Mouse (Mus musculus) kidney, adult 2 months (tissue): ENCODE results near the gene Arid4a. TPM values are rescaled to one million over a fixed set of nuclear protein-coding genes. Genes with fewer than 3 reads are reported as not detected.

Experiments
- DNase-seq: peaks from one replicate; pipeline ENCODE4 v3.0.0; 2021
- H3K27ac ChIP-seq: fragments of 200-500 bp; 2 replicates; pipeline ENCODE4 v1.5.1; 2012; ENCODE audit warnings: low read depth, low read length, control low read depth, inconsistent platforms; ENCODE audit not compliant: insufficient read depth
- H3K27me3 ChIP-seq: fragments of 200-500 bp; replicated peaks from 2 replicates; pipeline ENCODE4 v1.6.1; 2012; ENCODE audit warnings: mild to moderate bottlenecking, moderate library complexity, low read length, inconsistent platforms; ENCODE audit not compliant: control insufficient read depth, insufficient read depth
- H3K36me3 ChIP-seq: fragments of 200-500 bp; 2 replicates; pipeline ENCODE4 v1.6.1; 2012; ENCODE audit warnings: mild to moderate bottlenecking, moderate library complexity, low read length, inconsistent platforms; ENCODE audit not compliant: control insufficient read depth, insufficient read depth
- H3K4me1 ChIP-seq: fragments of 200-500 bp; 2 replicates; pipeline ENCODE4 v1.6.1; 2011; ENCODE audit warnings: low read length; ENCODE audit not compliant: control insufficient read depth, insufficient read depth
- H3K4me3 ChIP-seq: fragments of 200-500 bp; 2 replicates; pipeline ENCODE4 v1.5.1; 2011; ENCODE audit warnings: mild to moderate bottlenecking, low read depth, low read length, control low read depth; ENCODE audit not compliant: insufficient read depth
- CTCF ChIP-seq: fragments of 200-500 bp; conservative IDR thresholded peaks from 2 replicates; pipeline ENCODE4 v1.5.1; 2011; ENCODE audit warnings: low read depth, mild to moderate bottlenecking, control low read depth, low read length, moderate library complexity, mixed read lengths; ENCODE audit not compliant: insufficient read depth, insufficient read length
- POLR2A ChIP-seq: fragments of 200-500 bp; IDR thresholded peaks from one replicate; pipeline ENCODE4 v1.6.1; 2011; ENCODE audit warnings: low read depth, low read length, control low read depth
- WGBS: fragments of 180-500 bp; shearing (Covaris S2); methylation state at CpG from one replicate; pipeline ENCODE4 v1.1.7; 2018; 5-methylcytosine and 5-hydroxymethylcytosine counted together
- polyA plus RNA-seq: library from polyadenylated mRNA; depleted of rRNA; stranded (reverse); fragments of >200 nt; gene quantifications from 2 replicates; pipeline ENCODE4 v1.2.3, GENCODE M21; 2012

The Arid4a gene
- polyA plus RNA-seq, 1 experiment: 3.6 TPM

DNA sequence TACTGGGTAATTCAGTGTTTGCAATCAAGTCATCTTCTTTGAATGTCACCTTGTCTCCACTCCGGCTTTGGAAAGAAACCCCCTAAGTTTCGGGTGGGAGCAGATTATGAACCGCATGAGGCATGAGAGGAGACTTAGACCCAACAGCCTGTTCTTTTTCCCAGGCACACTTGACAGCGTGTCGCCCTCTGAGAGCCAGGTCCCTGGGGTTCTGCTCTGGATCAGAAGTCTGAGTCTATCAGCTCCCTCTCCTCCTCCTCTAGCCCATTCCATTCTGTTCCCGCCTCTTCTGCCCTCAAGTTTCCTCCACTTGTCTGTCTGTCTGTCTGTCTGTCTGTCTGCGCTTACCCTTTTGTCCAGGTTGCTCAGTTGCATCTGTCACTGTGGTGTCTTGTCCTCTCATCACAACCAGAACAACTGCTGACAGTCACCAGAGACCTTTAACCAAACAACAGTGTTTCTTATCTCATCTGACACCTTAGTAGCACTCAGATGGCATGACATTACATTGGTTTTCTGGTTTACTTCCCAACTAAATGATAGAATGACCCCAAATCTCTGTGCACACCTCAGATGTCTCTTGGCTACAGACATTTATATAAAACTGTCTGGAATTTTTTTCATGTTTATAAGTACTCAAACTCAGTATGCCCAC is 36.7 kb downstream of the Arid4a start:
- TF ChIP-seq POLR2A (no peak), CTCF (no peak)
- Histone ChIP-seq H3K27me3 (no peaks in the 10 kb centered on the region), H3K36me3 (no peaks in the 10 kb centered on the region), H3K27ac (no peak overlapping the region), H3K4me3 (no peak overlapping the region), H3K4me1 (peaks cover 15% of the 10 kb centered on the region)
- no peak for DNase-seq
- WGBS: 79% methylated on average over 7 of the region's 7 CpGs

DNA sequence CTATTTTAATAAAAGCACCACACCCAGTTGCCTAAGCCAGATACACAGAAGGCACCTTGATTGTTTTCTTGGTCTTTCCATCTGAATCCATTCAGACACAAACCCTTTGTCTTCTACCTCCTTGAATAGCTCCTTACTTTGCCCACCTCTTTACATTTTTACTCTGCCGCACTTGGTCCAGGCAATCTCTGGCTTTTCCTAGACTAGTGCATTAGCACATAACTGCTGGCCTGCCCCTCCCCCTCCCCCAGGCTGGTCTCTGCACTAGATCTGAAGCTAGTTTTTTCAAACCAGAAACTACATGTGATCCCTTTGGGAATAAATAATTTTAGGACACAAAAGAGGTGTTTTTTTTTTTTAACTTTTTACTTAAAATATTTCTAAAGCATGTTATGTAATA is 37.2 kb downstream of the Arid4a start:
- Histone ChIP-seq H3K4me3 (no peak overlapping the region), H3K27me3 (no peaks in the 10 kb centered on the region), H3K36me3 (no peaks in the 10 kb centered on the region), H3K27ac (0 out of 2 replicates have a peak overlapping the region, but pooled peaks have one; percentile 19), H3K4me1 (peaks cover 11% of the 10 kb centered on the region)
- DNase-seq: peak; percentile 42
- WGBS: 51% methylated on average over 1 of the region's 1 CpGs
- TF ChIP-seq POLR2A (no peak), CTCF (no peak)

DNA sequence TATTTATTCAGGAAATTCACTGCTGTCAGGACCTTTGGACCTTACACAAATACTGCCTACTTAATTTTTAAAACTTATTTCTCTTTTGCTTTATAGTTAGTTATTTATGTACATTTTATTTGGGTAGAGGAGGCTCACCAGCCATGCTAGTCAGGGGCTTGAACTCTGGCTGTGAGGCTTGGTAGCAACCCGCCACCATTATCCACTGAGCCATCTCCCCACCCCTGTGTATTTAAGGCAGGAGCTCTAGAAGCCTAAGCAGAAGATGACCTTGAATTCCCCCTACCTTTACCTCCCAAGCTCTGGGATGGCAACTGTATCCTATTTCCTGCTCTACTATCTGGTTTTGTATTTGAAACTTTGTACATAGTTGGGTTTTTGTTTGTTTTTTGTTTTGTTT is 37.7 kb downstream of the Arid4a start:
- WGBS: 57% methylated on average over 1 of the region's 1 CpGs
- H3K27me3 ChIP-seq: no peaks in the 10 kb centered on the region
- no peak for TF ChIP-seq POLR2A
- H3K27ac ChIP-seq: no peak overlapping the region; the same call in 1 of the 2 replicates
- no peak overlapping the region for H3K4me3 ChIP-seq
- peaks cover 8% of the 10 kb centered on the region for H3K4me1 ChIP-seq
- no peak for DNase-seq
- no peaks in the 10 kb centered on the region for H3K36me3 ChIP-seq

DNA sequence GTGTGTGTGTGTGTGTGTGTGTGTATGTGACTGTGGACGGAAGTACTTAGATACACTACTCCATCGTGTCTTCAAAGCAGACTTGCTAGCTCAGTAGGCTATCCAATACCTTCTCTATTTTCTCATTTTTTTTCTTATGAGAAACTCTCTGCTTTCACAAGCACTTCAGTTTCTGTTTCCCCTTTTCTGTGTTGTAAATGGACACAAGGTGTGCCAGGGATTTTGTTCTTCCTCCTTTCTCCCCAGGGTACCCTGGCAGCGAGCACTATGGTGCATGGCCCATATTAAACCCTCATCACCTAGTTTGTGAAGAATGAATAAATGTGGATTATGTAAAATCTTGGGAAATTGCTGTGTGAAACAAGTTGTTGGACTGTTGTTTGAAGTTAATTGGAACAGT is 39.7 kb downstream of the Arid4a start:
- 90% methylated on average over 3 of the region's 3 CpGs for WGBS
- H3K36me3 ChIP-seq: no peaks in the 10 kb centered on the region; the same call in 1 of the 2 replicates
- H3K27me3 ChIP-seq: no peaks in the 10 kb centered on the region
- H3K4me3 ChIP-seq: no peak overlapping the region
- no peak for DNase-seq
- H3K4me1 ChIP-seq: peaks cover 8% of the 10 kb centered on the region
- no peak for TF ChIP-seq CTCF
- no peak for TF ChIP-seq POLR2A
- H3K27ac ChIP-seq: no peak overlapping the region

DNA sequence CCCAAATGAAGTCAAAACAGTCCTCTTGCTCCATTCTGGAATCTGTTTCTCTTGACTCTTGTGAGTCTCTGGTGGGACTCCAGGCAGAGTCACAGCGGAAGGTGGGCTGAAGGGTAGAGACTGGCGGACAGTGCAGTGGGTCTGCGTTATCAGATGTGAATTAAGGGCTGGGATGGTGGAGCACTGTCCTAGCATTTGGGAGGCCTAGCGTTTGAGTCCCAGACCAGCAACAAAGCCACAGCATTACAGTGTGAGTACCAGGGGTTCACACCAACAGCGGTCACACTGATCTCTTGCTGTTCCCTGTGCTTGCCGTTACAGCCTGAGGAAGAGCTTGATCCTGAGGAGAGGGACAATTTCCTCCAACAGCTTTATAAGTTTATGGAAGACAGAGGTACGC is 44.0 kb downstream of the Arid4a start:
- no peaks in the 10 kb centered on the region for H3K27me3 ChIP-seq
- WGBS: 97% methylated on average over 7 of the region's 7 CpGs
- H3K27ac ChIP-seq: no peak overlapping the region
- H3K36me3 ChIP-seq: peaks cover 4% of the 10 kb centered on the region
- no peaks in the 10 kb centered on the region for H3K4me1 ChIP-seq
- H3K4me3 ChIP-seq: no peak overlapping the region
- TF ChIP-seq POLR2A: no peak
- no peak for TF ChIP-seq CTCF
- DNase-seq: no peak

DNA sequence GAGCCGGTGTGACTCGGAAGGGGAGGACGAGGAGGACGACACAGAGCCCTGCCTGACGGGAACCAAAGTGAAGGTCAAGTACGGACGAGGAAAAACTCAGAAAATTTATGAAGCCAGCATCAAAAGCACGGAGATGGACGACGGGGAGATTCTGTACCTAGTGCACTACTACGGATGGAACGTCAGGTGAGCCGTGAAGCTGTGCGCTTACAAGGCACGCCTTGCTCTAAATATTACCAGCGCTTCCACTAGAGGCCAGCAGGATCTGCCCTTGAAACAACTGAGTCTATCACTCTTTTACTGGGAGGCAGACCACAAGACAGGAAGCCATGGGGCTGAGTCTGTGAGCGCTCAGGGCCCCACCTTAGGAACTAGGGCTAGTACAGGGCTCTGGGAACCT is 54.1 kb downstream of the Arid4a start:
- TF ChIP-seq CTCF (no peak), POLR2A (no peak)
- no peaks in the 10 kb centered on the region for H3K27me3 ChIP-seq
- no peak for DNase-seq
- no peak overlapping the region for H3K4me3 ChIP-seq
- no peak overlapping the region for H3K27ac ChIP-seq
- H3K36me3 ChIP-seq: peaks cover 2% of the 10 kb centered on the region
- WGBS: 88% methylated on average over 17 of the region's 17 CpGs
- H3K4me1 ChIP-seq: no peaks in the 10 kb centered on the region

DNA sequence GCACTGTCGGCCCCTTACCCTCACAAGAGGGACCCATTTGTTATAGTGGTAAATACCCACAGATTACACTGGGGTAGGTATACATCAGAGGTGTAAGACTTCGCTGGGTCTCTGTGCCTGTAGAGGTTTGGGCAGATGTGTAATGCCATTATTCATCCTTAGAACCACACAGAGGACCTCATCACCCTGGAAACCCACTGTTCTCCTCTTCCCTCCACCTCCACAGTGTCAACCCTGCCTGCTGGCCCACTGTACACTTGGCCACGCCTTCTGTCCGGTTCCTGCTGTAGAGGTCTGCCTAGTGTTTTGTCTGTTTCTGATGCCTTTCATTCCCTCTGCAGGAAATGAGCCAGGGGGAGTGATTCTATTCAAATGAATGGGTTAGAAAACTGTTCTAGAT is 56.3 kb downstream of the Arid4a start:
- Histone ChIP-seq H3K27ac (no peak overlapping the region), H3K36me3 (peaks cover 6% of the 10 kb centered on the region), H3K4me1 (no peaks in the 10 kb centered on the region), H3K4me3 (no peak overlapping the region), H3K27me3 (no peaks in the 10 kb centered on the region)
- TF ChIP-seq CTCF (no peak), POLR2A (no peak)
- no peak for DNase-seq
- 91% methylated on average over 4 of the region's 4 CpGs for WGBS
